Mouse (Mus musculus): ENCODE data around the gene Slc25a44. TPM values are rescaled to one million over a fixed set of nuclear protein-coding genes. Genes with fewer than 3 reads are reported as not detected.
"Not testable (repeated sequence)": the region's sequence is repeated elsewhere in the genome, so short reads cannot be mapped to it uniquely, and the experiment has no call there.

Slc25a44 gene
- polyA plus RNA-seq, 1 experiment from 2014 or later: 17.0 TPM

- H3K9ac ChIP-seq: no peak overlapping the region
- H3K4me2 ChIP-seq (replicated peaks): no peak overlapping the region
- no peaks in the 10 kb centered on the region for H3K9me3 ChIP-seq
- no peak overlapping the region for H3K27ac ChIP-seq
- no peaks in the 10 kb centered on the region for H3K36me3 ChIP-seq
- H3K4me3 ChIP-seq: no peak overlapping the region
- 84% methylated on average over 8 of the region's 8 CpGs for WGBS
- H3K27me3 ChIP-seq: no peaks in the 10 kb centered on the region
- H3K4me1 ChIP-seq: peaks cover 12% of the 10 kb centered on the region
- ATAC-seq (ENCODE audit: insufficient number of reproducible peaks, insufficient read depth, low FRiP score, low TSS enrichment): no peak
Measured at GRCm38 (mm10) chr3:88448443-88448842, 23.5 kb upstream of the Slc25a44 start.

GRCm38 (mm10) chr3:88447676-88448183 is 22.8 kb upstream of the Slc25a44 start:
- no peaks in the 10 kb centered on the region for H3K27me3 ChIP-seq
- no peaks in the 10 kb centered on the region for H3K9me3 ChIP-seq
- peaks cover 12% of the 10 kb centered on the region for H3K4me1 ChIP-seq
- H3K9ac ChIP-seq: no peak overlapping the region
- WGBS: 52% methylated on average over 8 of the region's 8 CpGs
- H3K4me2 ChIP-seq (replicated peaks): no peak overlapping the region
- H3K27ac ChIP-seq: no peak overlapping the region
- peaks cover 2% of the 10 kb centered on the region; the same call in 1 of the 2 replicates for H3K36me3 ChIP-seq
- H3K4me3 ChIP-seq: no peak overlapping the region
- no peak for ATAC-seq (ENCODE audit: insufficient number of reproducible peaks, insufficient read depth, low FRiP score, low TSS enrichment)

- peaks cover 5% of the 10 kb centered on the region; the same call in 1 of the 2 replicates for H3K36me3 ChIP-seq
- no peaks in the 10 kb centered on the region for H3K27me3 ChIP-seq
- H3K4me1 ChIP-seq: peaks cover 12% of the 10 kb centered on the region
- WGBS: 72% methylated on average over 8 of the region's 8 CpGs
- H3K9ac ChIP-seq: no peak overlapping the region
- H3K4me3 ChIP-seq: no peak overlapping the region
- H3K27ac ChIP-seq: no peak overlapping the region
- H3K9me3 ChIP-seq: no peaks in the 10 kb centered on the region
- ATAC-seq (ENCODE audit: insufficient number of reproducible peaks, insufficient read depth, low FRiP score, low TSS enrichment): no peak
- H3K4me2 ChIP-seq (replicated peaks): no peak overlapping the region
Measured at GRCm38 (mm10) chr3:88446471-88447123, 21.7 kb upstream of the Slc25a44 start.

GRCm38 (mm10) chr3:88442888-88443287 is 17.9 kb upstream of the Slc25a44 start:
- H3K27me3 ChIP-seq: peaks cover 4% of the 10 kb centered on the region; the same call in 1 of the 2 replicates
- H3K9ac ChIP-seq: no peak overlapping the region
- peaks cover 6% of the 10 kb centered on the region; the same call in 1 of the 2 replicates for H3K4me1 ChIP-seq
- no peak for ATAC-seq (ENCODE audit: insufficient number of reproducible peaks, insufficient read depth, low FRiP score, low TSS enrichment)
- no peaks in the 10 kb centered on the region for H3K9me3 ChIP-seq
- peaks cover 5% of the 10 kb centered on the region; the same call in 1 of the 2 replicates for H3K36me3 ChIP-seq
- no peak overlapping the region for H3K27ac ChIP-seq
- WGBS: 80% methylated on average over 7 of the region's 7 CpGs
- H3K4me2 ChIP-seq (replicated peaks): no peak overlapping the region
- no peak overlapping the region for H3K4me3 ChIP-seq

GRCm38 (mm10) chr3:88442488-88442887 is 17.5 kb upstream of the Slc25a44 start:
- WGBS: 83% methylated on average over 12 of the region's 12 CpGs
- H3K9me3 ChIP-seq: no peaks in the 10 kb centered on the region

GRCm38 (mm10) chr3:88440500-88441381 is 15.8 kb upstream of the Slc25a44 start:
- H3K9ac ChIP-seq: 0 out of 2 replicates have a peak overlapping the region, but pooled peaks have one; percentile 10
- no peak overlapping the region for H3K27ac ChIP-seq
- H3K27me3 ChIP-seq: peaks cover 4% of the 10 kb centered on the region; the same call in 1 of the 2 replicates
- peaks cover 18% of the 10 kb centered on the region for H3K4me1 ChIP-seq
- ATAC-seq (ENCODE audit: insufficient number of reproducible peaks, insufficient read depth, low FRiP score, low TSS enrichment): no peak
- 23% methylated on average over 27 of the region's 27 CpGs for WGBS
- H3K36me3 ChIP-seq: peaks cover 5% of the 10 kb centered on the region; the same call in 1 of the 2 replicates
- peak overlapping the region; percentile 29 for H3K4me2 ChIP-seq (replicated peaks)
- H3K4me3 ChIP-seq: no peak overlapping the region
- no peaks in the 10 kb centered on the region for H3K9me3 ChIP-seq

More at GRCm38 (mm10) chr3:88442488-88442887, 17.5 kb upstream of the Slc25a44 start:
- H3K9ac ChIP-seq: no peak overlapping the region
- H3K27me3 ChIP-seq: peaks cover 4% of the 10 kb centered on the region; the same call in 1 of the 2 replicates
- ATAC-seq (ENCODE audit: insufficient number of reproducible peaks, insufficient read depth, low FRiP score, low TSS enrichment): no peak
- no peak overlapping the region for H3K4me2 ChIP-seq (replicated peaks)
- no peak overlapping the region for H3K4me3 ChIP-seq
- H3K27ac ChIP-seq: no peak overlapping the region
- peaks cover 5% of the 10 kb centered on the region; the same call in 1 of the 2 replicates for H3K36me3 ChIP-seq
- H3K4me1 ChIP-seq: peaks cover 10% of the 10 kb centered on the region

GRCm38 (mm10) chr3:88439582-88439981 is 14.6 kb upstream of the Slc25a44 start:
- H3K4me3 ChIP-seq: no peak overlapping the region
- no peak overlapping the region for H3K4me2 ChIP-seq (replicated peaks)
- peaks cover 18% of the 10 kb centered on the region for H3K4me1 ChIP-seq
- ATAC-seq (ENCODE audit: insufficient number of reproducible peaks, insufficient read depth, low FRiP score, low TSS enrichment): no peak
- H3K36me3 ChIP-seq: peaks cover 7% of the 10 kb centered on the region; the same call in 1 of the 2 replicates
- peaks cover 4% of the 10 kb centered on the region; the same call in 1 of the 2 replicates for H3K27me3 ChIP-seq
- H3K9me3 ChIP-seq: no peaks in the 10 kb centered on the region
- no peak overlapping the region for H3K27ac ChIP-seq
- no peak overlapping the region for H3K9ac ChIP-seq
- WGBS: 64% methylated on average over 4 of the region's 4 CpGs

- Histone ChIP-seq H3K27ac (no peak overlapping the region), H3K27me3 (peaks cover 4% of the 10 kb centered on the region; the same call in 1 of the 2 replicates), H3K9me3 (no peaks in the 10 kb centered on the region), H3K4me2 (replicated peaks) (peak overlapping the region; percentile 45), H3K4me1 (peaks cover 18% of the 10 kb centered on the region), H3K4me3 (0 out of 2 replicates have a peak overlapping the region, but pooled peaks have one; percentile 26), H3K36me3 (0 out of 2 replicates have a peak, but pooled peaks cover 3% of the 10 kb centered on the region), H3K9ac (no peak overlapping the region)
- WGBS: 78% methylated on average over 10 of the region's 10 CpGs
- no peak for ATAC-seq (ENCODE audit: insufficient number of reproducible peaks, insufficient read depth, low FRiP score, low TSS enrichment)
Measured at GRCm38 (mm10) chr3:88437454-88437853, 12.5 kb upstream of the Slc25a44 start.

- Histone ChIP-seq H3K9ac (no peak overlapping the region), H3K27ac (no peak overlapping the region), H3K9me3 (no peaks in the 10 kb centered on the region), H3K4me1 (peaks cover 18% of the 10 kb centered on the region), H3K4me2 (replicated peaks) (peak overlapping the region; percentile 45), H3K27me3 (peaks cover 4% of the 10 kb centered on the region; the same call in 1 of the 2 replicates), H3K4me3 (peak overlapping the region; percentile 26), H3K36me3 (0 out of 2 replicates have a peak, but pooled peaks cover 3% of the 10 kb centered on the region)
- ATAC-seq (ENCODE audit: insufficient number of reproducible peaks, insufficient read depth, low FRiP score, low TSS enrichment): peak; percentile 81
- 11% methylated on average over 29 of the region's 29 CpGs for WGBS
Measured at GRCm38 (mm10) chr3:88436395-88437201, 11.7 kb upstream of the Slc25a44 start.

- 52% methylated on average over 10 of the region's 10 CpGs for WGBS
- Histone ChIP-seq H3K4me3 (no peak overlapping the region), H3K4me1 (peaks cover 13% of the 10 kb centered on the region), H3K36me3 (0 out of 2 replicates have a peak, but pooled peaks cover 3% of the 10 kb centered on the region), H3K9me3 (no peaks in the 10 kb centered on the region), H3K9ac (no peak overlapping the region), H3K27ac (no peak overlapping the region), H3K4me2 (replicated peaks) (no peak overlapping the region), H3K27me3 (peaks cover under 1% of the 10 kb centered on the region; the same call in 1 of the 2 replicates)
- no peak for ATAC-seq (ENCODE audit: insufficient number of reproducible peaks, insufficient read depth, low FRiP score, low TSS enrichment)
Measured at GRCm38 (mm10) chr3:88435515-88435914, 10.6 kb upstream of the Slc25a44 start.

- not testable (repeated sequence) for H3K27ac ChIP-seq; H3K9me3 ChIP-seq; H3K4me3 ChIP-seq; H3K36me3 ChIP-seq; ATAC-seq (ENCODE audit: insufficient number of reproducible peaks, insufficient read depth, low FRiP score, low TSS enrichment); H3K4me2 ChIP-seq (replicated peaks); H3K9ac ChIP-seq; H3K4me1 ChIP-seq; H3K27me3 ChIP-seq
- WGBS: 69% methylated on average over 8 of the region's 8 CpGs
Measured at GRCm38 (mm10) chr3:88428639-88429038, 3.7 kb upstream of the Slc25a44 start.

All from embryonic facial prominence, embryonic 12.5 days (tissue).